Mouse (Mus musculus) C2C12 (cell line): ENCODE measurements around the gene Zswim8.

ENCODE experiments used
- CTCF ChIP-seq: IDR thresholded peaks from one replicate; pipeline ENCODE4 v1.5.1; 2011; ENCODE audit not compliant: control insufficient read depth, insufficient read depth, insufficient read length
- MAX ChIP-seq: IDR thresholded peaks from one replicate; pipeline ENCODE4 v1.6.1; 2011; ENCODE audit warnings: mild to moderate bottlenecking, control low read depth
- USF1 ChIP-seq: IDR thresholded peaks from one replicate; pipeline ENCODE4 v1.6.1; 2011; ENCODE audit warnings: low read depth, mild to moderate bottlenecking, control low read depth, moderate library complexity

- TF ChIP-seq CTCF, result no peak
- TF ChIP-seq USF1, result no peak
- TF ChIP-seq MAX, result no peak
These were observed 22.5 kb downstream of the Zswim8 start for GRCm38 (mm10) chr14:20729871-20730270.
